Comparison of ENCODE assay signal across 9 mouse cellular contexts in genomic region chr7:118929601-118930311, GRCm38 (mm10).
DNase-seq lines count a peak whose midpoint lies in the region; ATAC-seq and TF ChIP-seq lines count a peak whose summit lies in the region.
"Had no signal": no experiment of that assay in that cellular context is flagged by ENCODE, and none has a peak within 500 bp of the region (broad histone marks: within the 10 kb centered on the region; RNA-seq: fewer than 3 reads in every experiment).

No protein-coding gene starts in this region.

- H3K4me3 ChIP-seq in heart, embryonic 15.5 days: 0 out of 2 replicates have a peak overlapping the region, but pooled peaks have one; percentile 19
- no peak overlapping the region for H3K4me3 ChIP-seq in limb, embryonic 15.5 days
- H3K4me3 ChIP-seq in stomach, postnatal 0 days (ENCODE audit: low read depth, low read length): no peak overlapping the region

- no peaks in the 10 kb centered on the region for H3K9me3 ChIP-seq in heart, embryonic 15.5 days (replicated peaks)
- H3K9me3 ChIP-seq in limb, embryonic 15.5 days: no peaks in the 10 kb centered on the region
- H3K9me3 ChIP-seq in stomach, postnatal 0 days (ENCODE audit: control insufficient read depth, low read length): no peaks in the 10 kb centered on the region
- H3K9me3 ChIP-seq: G1E had no signal

- no peak for TF ChIP-seq CTCF in stomach, postnatal 0 days (IDR thresholded peaks at IDR 0.05; ENCODE audit: low read depth)

- 7% methylated on average over 14 of the region's 16 CpGs for WGBS in heart, embryonic 15.5 days
- WGBS in limb, embryonic 15.5 days: 19% methylated on average over 16 of the region's 16 CpGs
- 14% methylated on average over 15 of the region's 16 CpGs for WGBS in stomach, postnatal 0 days

- peak overlapping the region; percentile 67 for H3K27ac ChIP-seq in heart, embryonic 15.5 days
- peak overlapping the region; percentile 60 for H3K27ac ChIP-seq in limb, embryonic 15.5 days
- H3K27ac ChIP-seq in stomach, postnatal 0 days (replicated peaks): peak overlapping the region; percentile 85

- no peaks in the 10 kb centered on the region for H3K36me3 ChIP-seq in heart, embryonic 15.5 days
- no peaks in the 10 kb centered on the region for H3K36me3 ChIP-seq in limb, embryonic 15.5 days
- no peaks in the 10 kb centered on the region for H3K36me3 ChIP-seq in stomach, postnatal 0 days (ENCODE audit: control insufficient read depth, insufficient read depth, low read length)
- H3K36me3 ChIP-seq: G1E had no signal

- DNase-seq in frontal cortex, postnatal 14 days (ENCODE audit: low spot score in 2 of 2): no peak
- DNase-seq in MN1 (ENCODE audit: low spot score): peak; percentile 80
- DNase-seq in embryo, embryonic 11 days: peak; percentile 19
- peak; percentile 88 for DNase-seq in stomach, postnatal 0 days (ENCODE audit: low spot score)
- DNase-seq in c-Kit-positive CD71-positive TER-119-positive erythroid progenitor cells, embryonic 14.5 days (ENCODE audit: low spot score): no peak

- peak overlapping the region; percentile 52 for H3K4me2 ChIP-seq in heart, embryonic 15.5 days
- no peak overlapping the region for H3K4me2 ChIP-seq in limb, embryonic 15.5 days
- H3K4me2 ChIP-seq in stomach, postnatal 0 days (replicated peaks; ENCODE audit: low read depth): no peak overlapping the region

- no peaks in the 10 kb centered on the region for H3K27me3 ChIP-seq in heart, embryonic 15.5 days
- no peaks in the 10 kb centered on the region for H3K27me3 ChIP-seq in limb, embryonic 15.5 days
- no peaks in the 10 kb centered on the region for H3K27me3 ChIP-seq in stomach, postnatal 0 days (ENCODE audit: control insufficient read depth, insufficient read depth, low read length)

- peaks cover 19% of the 10 kb centered on the region for H3K4me1 ChIP-seq in heart, embryonic 15.5 days (replicated peaks)
- peaks cover 18% of the 10 kb centered on the region for H3K4me1 ChIP-seq in limb, embryonic 15.5 days
- peaks cover 9% of the 10 kb centered on the region; the same call in 1 of the 2 replicates for H3K4me1 ChIP-seq in stomach, postnatal 0 days (replicated peaks; ENCODE audit: control insufficient read depth, insufficient read depth)

- peak; percentile 94 for ATAC-seq in frontal cortex, adult (ENCODE audit: low TSS enrichment)
- peak; percentile 83 for ATAC-seq in heart, embryonic 15.5 days (replicated peaks; ENCODE audit: insufficient number of reproducible peaks, insufficient read depth, low FRiP score, low read depth)
- ATAC-seq in limb, embryonic 15.5 days (ENCODE audit: insufficient number of reproducible peaks, low FRiP score, low TSS enrichment, low read depth): peak; percentile 48; the same call in 1 of the 2 replicates
- peak; percentile 97 for ATAC-seq in stomach, postnatal 0 days (ENCODE audit: low FRiP score, low TSS enrichment)

- H3K9ac ChIP-seq in heart, embryonic 15.5 days: no peak overlapping the region
- no peak overlapping the region for H3K9ac ChIP-seq in limb, embryonic 15.5 days
- H3K9ac ChIP-seq in stomach, postnatal 0 days (ENCODE audit: low read length): 0 out of 2 replicates have a peak overlapping the region, but pooled peaks have one; percentile 18

- TF ChIP-seq EP300 in stomach, postnatal 0 days (optimal IDR thresholded peaks at IDR 0.05): no peak

Comparison
In these comparisons a context has a peak if more than half of its experiments do, and no peak if none do; other contexts are left out.
1. DNase-seq: peak in MN1 (single experiment), embryo, embryonic 11 days (single experiment) and stomach, postnatal 0 days (single experiment); none in frontal cortex, postnatal 14 days (0 of 2) and c-Kit-positive CD71-positive TER-119-positive erythroid progenitor cells, embryonic 14.5 days (single experiment).
2. Peak in every context shown above with its lines, with median percentiles within 50 percentile points of each other: ATAC-seq and H3K27ac ChIP-seq.